Mouse (Mus musculus): ENCODE data around the gene Nkx6-1. TPM values are rescaled to one million over a fixed set of nuclear protein-coding genes. Genes with fewer than 3 reads are reported as not detected.

The Nkx6-1 gene
- polyA plus RNA-seq, 1 experiment from 2014 or later = 0.06 TPM

DNA sequence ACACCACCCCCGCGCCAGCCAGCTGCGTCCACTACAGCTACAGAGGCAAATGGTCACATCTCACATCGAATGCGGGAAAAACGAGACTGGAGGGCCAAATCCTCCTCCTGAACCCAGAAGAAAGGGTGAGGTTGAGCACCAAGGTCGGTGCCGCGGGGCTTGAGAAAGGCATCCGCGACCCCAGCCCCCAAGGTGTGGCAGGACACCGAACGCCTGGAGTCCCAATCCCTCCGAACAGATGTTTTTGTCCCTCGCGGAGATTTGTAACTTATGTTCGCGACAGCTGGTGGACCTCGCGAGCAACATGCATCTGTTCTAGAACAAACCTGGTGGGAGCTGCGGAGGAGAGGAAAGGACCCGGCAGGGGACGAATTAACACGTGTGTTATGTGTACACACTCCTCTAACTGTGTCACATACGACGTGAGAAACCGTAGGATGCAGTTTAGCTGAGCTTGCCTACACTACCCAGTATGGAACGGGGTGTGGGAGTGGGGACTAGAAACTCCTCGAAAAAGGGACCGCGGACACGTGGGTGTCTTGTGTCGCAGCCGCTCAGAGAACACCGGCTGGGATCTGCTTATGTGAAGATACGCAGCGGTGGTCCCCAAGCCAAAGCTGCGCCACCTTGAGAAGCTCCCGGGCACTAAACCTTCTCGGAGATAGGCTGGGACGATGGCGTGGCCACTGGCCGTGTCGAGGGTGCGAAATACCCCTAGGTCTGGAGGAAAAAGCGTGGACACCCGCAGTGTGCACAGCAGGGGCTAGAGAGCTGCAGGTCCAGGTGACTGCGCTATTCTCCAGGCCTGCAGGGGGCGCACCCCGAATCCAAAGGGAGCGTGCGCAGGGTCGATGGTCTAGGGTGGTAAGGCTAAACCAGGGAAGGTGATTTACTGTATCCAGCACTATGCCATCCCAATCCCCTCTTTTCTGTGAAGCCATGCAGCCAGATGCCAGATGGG, 16.8 kb downstream of the Nkx6-1 start:
- Histone ChIP-seq H3K4me1 (replicated peaks; ENCODE audit: control insufficient read depth, insufficient read depth, low read length) (0 out of 2 replicates have a peak, but pooled peaks cover 2% of the 10 kb centered on the region), H3K27me3 (replicated peaks; ENCODE audit: control insufficient read depth, insufficient read depth, low read length) (peaks cover 82% of the 10 kb centered on the region), H3K4me2 (ENCODE audit: low read length) (no peak overlapping the region), H3K9me3 (ENCODE audit: control insufficient read depth, low read length) (peaks cover 3% of the 10 kb centered on the region; the same call in 1 of the 2 replicates), H3K27ac (ENCODE audit: low read length) (no peak overlapping the region), H3K9ac (replicated peaks; ENCODE audit: low read depth, low read length) (no peak overlapping the region), H3K4me3 (replicated peaks; ENCODE audit: low read length) (no peak overlapping the region), H3K36me3 (ENCODE audit: control insufficient read depth, insufficient read depth) (no peaks in the 10 kb centered on the region)
- WGBS = 3% methylated on average over 53 of the region's 53 CpGs
- peak; percentile 26; the same call in 1 of the 2 replicates for ATAC-seq

DNA sequence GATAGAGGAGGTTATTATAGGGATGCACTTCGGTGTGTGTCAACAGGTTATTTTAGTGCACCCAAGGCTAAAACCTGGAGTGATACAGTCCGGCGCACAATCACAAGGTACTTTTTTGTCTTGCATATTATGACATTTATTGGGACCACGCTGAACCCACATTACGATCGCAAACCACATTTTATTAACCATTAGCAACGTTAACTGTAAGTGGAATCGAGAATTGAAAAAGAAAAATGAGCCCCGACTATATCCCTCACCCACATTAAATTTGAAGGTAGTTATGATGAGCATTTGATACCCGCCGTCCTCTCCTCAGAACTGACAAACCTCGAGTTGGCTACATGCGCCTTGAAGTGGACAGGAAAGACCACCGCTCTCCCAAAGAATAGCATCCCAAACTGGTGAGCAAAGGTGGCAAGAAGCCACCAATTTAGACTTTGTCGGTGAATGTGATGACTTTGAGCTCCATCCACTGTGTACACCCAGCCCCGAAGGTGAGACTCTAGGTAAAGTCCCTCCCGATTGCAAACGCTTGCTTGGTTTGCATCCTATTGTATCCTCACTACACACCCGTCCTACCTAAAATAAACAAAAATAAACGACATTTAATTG, 17.7 kb downstream of the Nkx6-1 start:
- no peaks in the 10 kb centered on the region for H3K36me3 ChIP-seq (ENCODE audit: control insufficient read depth, insufficient read depth)
- ATAC-seq = no peak
- peaks cover 85% of the 10 kb centered on the region for H3K27me3 ChIP-seq (replicated peaks; ENCODE audit: control insufficient read depth, insufficient read depth, low read length)
- WGBS = 27% methylated on average over 20 of the region's 20 CpGs
- no peak overlapping the region for H3K9ac ChIP-seq (replicated peaks; ENCODE audit: low read depth, low read length)
- no peak overlapping the region for H3K4me3 ChIP-seq (replicated peaks; ENCODE audit: low read length)
- no peak overlapping the region for H3K27ac ChIP-seq (ENCODE audit: low read length)
- H3K9me3 ChIP-seq (ENCODE audit: control insufficient read depth, low read length) = peaks cover 3% of the 10 kb centered on the region; the same call in 1 of the 2 replicates
- H3K4me2 ChIP-seq (ENCODE audit: low read length) = no peak overlapping the region
- 0 out of 2 replicates have a peak, but pooled peaks cover 2% of the 10 kb centered on the region for H3K4me1 ChIP-seq (replicated peaks; ENCODE audit: control insufficient read depth, insufficient read depth, low read length)

DNA sequence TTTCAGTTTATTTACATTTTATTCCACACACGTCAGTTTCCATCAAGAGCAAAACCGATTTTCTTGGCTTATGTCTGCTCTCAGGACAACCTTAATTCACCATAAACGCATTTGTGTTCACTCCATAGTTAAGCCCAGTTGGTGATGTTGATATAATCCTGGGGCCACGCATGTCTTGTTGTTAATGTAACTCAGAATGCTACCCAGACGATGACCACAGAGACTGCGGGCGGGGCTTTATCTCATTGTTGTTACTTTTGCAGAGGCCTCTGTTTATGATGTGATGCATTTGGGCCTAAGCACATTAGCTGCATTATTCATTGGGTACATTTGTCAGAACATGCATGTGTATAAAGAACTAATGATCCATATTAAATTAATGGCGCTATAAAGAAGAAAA, 19.7 kb downstream of the Nkx6-1 start:
- H3K9me3 ChIP-seq (ENCODE audit: control insufficient read depth, low read length) = no peaks in the 10 kb centered on the region
- H3K9ac ChIP-seq (replicated peaks; ENCODE audit: low read depth, low read length) = no peak overlapping the region
- no peak for ATAC-seq
- H3K27me3 ChIP-seq (replicated peaks; ENCODE audit: control insufficient read depth, insufficient read depth, low read length) = peaks cover 79% of the 10 kb centered on the region
- no peak overlapping the region for H3K27ac ChIP-seq (ENCODE audit: low read length)
- H3K4me1 ChIP-seq (replicated peaks; ENCODE audit: control insufficient read depth, insufficient read depth, low read length) = 0 out of 2 replicates have a peak, but pooled peaks cover 2% of the 10 kb centered on the region
- H3K4me2 ChIP-seq (ENCODE audit: low read length) = no peak overlapping the region
- no peak overlapping the region for H3K4me3 ChIP-seq (replicated peaks; ENCODE audit: low read length)
- WGBS = 81% methylated on average over 8 of the region's 8 CpGs
- H3K36me3 ChIP-seq (ENCODE audit: control insufficient read depth, insufficient read depth) = no peaks in the 10 kb centered on the region

DNA sequence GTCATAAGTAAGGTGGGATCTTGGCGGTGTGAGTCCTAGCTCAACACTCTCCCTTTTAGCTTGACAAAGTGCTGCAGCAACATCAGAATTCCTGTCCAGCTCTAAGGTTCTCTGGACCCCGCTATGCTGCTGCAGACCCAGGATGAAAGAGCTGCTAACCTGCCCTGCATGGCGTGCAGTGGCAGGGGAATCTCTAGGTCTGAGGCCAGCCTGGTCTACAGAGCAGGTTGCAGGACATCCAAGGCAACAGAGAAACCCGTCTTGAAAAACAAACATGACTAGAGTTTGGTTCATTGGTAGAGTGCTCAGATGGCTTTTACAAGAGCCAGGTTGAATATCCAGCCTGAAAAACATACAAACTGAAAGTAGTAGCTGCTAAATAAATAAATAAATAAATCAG, 26.7 kb downstream of the Nkx6-1 start:
- H3K4me3 ChIP-seq (replicated peaks; ENCODE audit: low read length) = no peak overlapping the region
- H3K9ac ChIP-seq (replicated peaks; ENCODE audit: low read depth, low read length) = no peak overlapping the region
- peaks cover 19% of the 10 kb centered on the region for H3K27me3 ChIP-seq (replicated peaks; ENCODE audit: control insufficient read depth, insufficient read depth, low read length)
- H3K27ac ChIP-seq (ENCODE audit: low read length) = no peak overlapping the region
- H3K4me1 ChIP-seq (replicated peaks; ENCODE audit: control insufficient read depth, insufficient read depth, low read length) = no peaks in the 10 kb centered on the region
- 85% methylated on average over 4 of the region's 4 CpGs for WGBS
- H3K9me3 ChIP-seq (ENCODE audit: control insufficient read depth, low read length) = no peaks in the 10 kb centered on the region
- H3K4me2 ChIP-seq (ENCODE audit: low read length) = no peak overlapping the region
- H3K36me3 ChIP-seq (ENCODE audit: control insufficient read depth, insufficient read depth) = no peaks in the 10 kb centered on the region
- no peak for ATAC-seq

Other genes with a start within 250 kb of the Nkx6-1 start
- gene Cds1, start 100.1 kb upstream of the Nkx6-1 start, polyA plus RNA-seq (2015; fragmentation: Nextera tagmentation; extraction: Ambion mirVana) = 4.2 and 4.5 TPM in 2 replicates

Measured in forebrain, embryonic 16.5 days (tissue).